Mouse (Mus musculus): ENCODE data around the gene Tmem198b. TPM values are rescaled to one million over a fixed set of nuclear protein-coding genes. Genes with fewer than 3 reads are reported as not detected.
A peak's percentile ranks its signal among the peaks of the same experiment; 100 is the strongest.

Tmem198b gene
- polyA plus RNA-seq, 1 experiment, result 8.3 TPM

DNA sequence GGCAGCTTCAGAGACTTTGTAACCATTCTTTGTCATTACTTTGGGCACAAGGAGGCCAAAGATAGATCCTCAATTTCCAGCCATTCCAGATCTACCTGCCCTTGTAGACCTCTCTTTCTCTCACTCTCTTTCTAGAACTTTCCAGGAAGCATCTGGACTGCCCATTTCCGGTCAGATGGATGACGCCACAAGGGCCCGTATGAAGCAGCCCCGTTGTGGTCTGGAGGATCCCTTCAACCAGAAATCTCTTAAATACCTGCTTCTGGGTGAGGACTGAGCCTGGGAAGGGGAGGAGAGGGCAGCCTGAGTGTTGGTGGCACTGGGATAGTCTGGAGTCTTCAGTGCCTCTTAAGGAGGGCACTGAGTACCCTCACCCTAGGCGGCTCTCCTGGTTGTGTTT lies 9.8 kb downstream of the Tmem198b start:
- 34% methylated on average over 5 of the region's 5 CpGs for WGBS
- H3K4me1 ChIP-seq (ENCODE audit: control insufficient read depth, insufficient read depth, low read length), result 0 out of 2 replicates have a peak, but pooled peaks cover 2% of the 10 kb centered on the region
- no peak for TF ChIP-seq CTCF (IDR thresholded peaks at IDR 0.05; ENCODE audit: control insufficient read depth, insufficient read depth, low read length)
- no peak for TF ChIP-seq POLR2A (IDR thresholded peaks at IDR 0.05; ENCODE audit: borderline replicate concordance, control insufficient read depth, low read depth, low read length)
- no peak overlapping the region for H3K27ac ChIP-seq (ENCODE audit: control insufficient read depth, insufficient read depth, low read depth, low read length, poor library complexity)
- no peak overlapping the region for H3K4me3 ChIP-seq (replicated peaks; ENCODE audit: control insufficient read depth, low read depth, low read length)

DNA sequence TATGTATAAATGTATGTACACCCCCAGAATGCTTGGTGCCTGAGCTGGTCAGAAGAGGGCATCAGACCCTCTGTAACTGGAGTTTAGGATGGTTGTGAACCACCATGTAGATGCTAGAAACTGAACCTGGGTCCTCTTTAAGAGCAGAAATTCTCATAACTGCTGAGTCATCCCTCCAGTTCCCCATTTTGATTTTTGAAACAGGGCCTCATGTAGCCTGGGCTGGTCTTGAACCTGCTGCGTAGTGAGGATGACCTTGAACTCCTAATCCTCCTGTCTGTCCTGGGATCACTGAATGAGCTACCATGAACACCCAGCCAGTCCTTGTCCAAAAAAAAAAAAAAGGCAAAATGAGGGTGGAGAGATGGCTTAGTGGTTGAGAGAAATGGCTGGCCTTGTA lies 10.9 kb downstream of the Tmem198b start:
- H3K4me3 ChIP-seq (replicated peaks; ENCODE audit: control insufficient read depth, low read depth, low read length), result no peak overlapping the region
- 69% methylated on average over 1 of the region's 1 CpGs for WGBS
- H3K4me1 ChIP-seq (ENCODE audit: control insufficient read depth, insufficient read depth, low read length), result 0 out of 2 replicates have a peak, but pooled peaks cover 2% of the 10 kb centered on the region
- TF ChIP-seq POLR2A (IDR thresholded peaks at IDR 0.05; ENCODE audit: borderline replicate concordance, control insufficient read depth, low read depth, low read length), result no peak
- no peak for TF ChIP-seq CTCF (IDR thresholded peaks at IDR 0.05; ENCODE audit: control insufficient read depth, insufficient read depth, low read length)
- no peak overlapping the region for H3K27ac ChIP-seq (ENCODE audit: control insufficient read depth, insufficient read depth, low read depth, low read length, poor library complexity)

DNA sequence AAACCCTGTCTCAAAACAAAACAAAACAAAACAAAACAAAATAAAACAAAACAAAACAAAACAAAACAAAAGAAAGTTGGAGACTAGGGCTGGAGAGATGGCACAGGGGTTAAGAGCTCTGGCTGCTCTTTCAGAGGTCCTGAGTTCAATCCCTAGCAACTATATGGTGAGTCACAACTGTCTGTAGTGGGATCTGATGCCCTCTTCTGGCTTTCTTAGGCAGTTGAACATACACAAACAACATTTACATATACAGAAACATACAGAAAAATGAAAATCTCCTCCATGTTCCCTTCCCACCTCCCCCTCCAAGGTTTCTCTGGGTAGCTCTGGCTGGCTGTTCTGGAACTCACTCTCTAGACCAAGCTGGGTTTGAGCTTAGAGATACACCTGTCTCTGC lies 12.1 kb downstream of the Tmem198b start:
- TF ChIP-seq CTCF (IDR thresholded peaks at IDR 0.05; ENCODE audit: control insufficient read depth, insufficient read depth, low read length) (no peak), POLR2A (IDR thresholded peaks at IDR 0.05; ENCODE audit: borderline replicate concordance, control insufficient read depth, low read depth, low read length) (no peak)
- no peak overlapping the region for H3K27ac ChIP-seq (ENCODE audit: control insufficient read depth, insufficient read depth, low read depth, low read length, poor library complexity)
- no peak overlapping the region for H3K4me3 ChIP-seq (replicated peaks; ENCODE audit: control insufficient read depth, low read depth, low read length)
- H3K4me1 ChIP-seq (ENCODE audit: control insufficient read depth, insufficient read depth, low read length), result 0 out of 2 replicates have a peak, but pooled peaks cover 2% of the 10 kb centered on the region

DNA sequence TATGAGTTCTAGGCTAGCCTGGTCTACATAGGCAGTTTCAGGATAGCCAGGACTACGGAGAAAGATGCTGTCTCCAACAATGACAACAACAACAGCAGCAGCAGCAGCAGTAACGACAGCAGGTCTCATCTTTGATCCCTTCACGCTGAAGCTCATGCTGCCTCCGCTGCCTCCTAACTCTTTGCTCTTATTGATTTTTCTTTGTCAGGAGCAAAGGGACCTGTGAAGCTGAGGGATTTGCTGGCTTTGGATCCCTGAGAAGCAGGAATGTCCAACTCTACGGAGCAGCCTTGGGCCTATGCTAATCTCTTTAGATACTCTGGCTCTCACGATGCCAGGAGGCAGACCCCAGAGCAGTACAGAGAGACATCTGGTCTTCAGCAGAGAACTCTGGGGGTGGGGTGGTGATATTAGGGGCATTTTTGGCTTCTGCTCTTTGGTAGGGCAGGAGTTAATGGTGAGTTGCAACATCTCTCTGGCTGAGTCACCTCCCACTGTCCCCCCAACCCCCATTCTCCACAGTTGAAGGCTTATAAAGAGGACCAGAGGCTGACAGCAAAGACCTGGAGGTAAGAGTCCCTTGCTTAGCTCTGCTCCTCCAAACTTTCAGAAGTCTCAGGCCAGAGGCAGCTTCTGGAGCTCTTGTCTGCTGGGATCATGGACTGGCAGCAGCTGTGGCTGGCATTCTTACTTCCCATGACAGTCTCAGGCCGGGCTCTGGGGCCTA lies 13.6 kb downstream of the Tmem198b start, which contains the start of gene Mmp19:
TSS of gene Mmp19 (plus strand) at position 513 of the 727 bp plus-strand sequence.
- WGBS, result 77% methylated on average over 7 of the region's 7 CpGs
- Histone ChIP-seq H3K4me1 (ENCODE audit: control insufficient read depth, insufficient read depth, low read length) (0 out of 2 replicates have a peak, but pooled peaks cover 2% of the 10 kb centered on the region), H3K27ac (ENCODE audit: control insufficient read depth, insufficient read depth, low read depth, low read length, poor library complexity) (no peak within 1 kb of the TSS), H3K4me3 (replicated peaks; ENCODE audit: control insufficient read depth, low read depth, low read length) (peak within 1 kb of the TSS; percentile 15)
- TF ChIP-seq POLR2A (IDR thresholded peaks at IDR 0.05; ENCODE audit: borderline replicate concordance, control insufficient read depth, low read depth, low read length), result no peak
- no peak for TF ChIP-seq CTCF (IDR thresholded peaks at IDR 0.05; ENCODE audit: control insufficient read depth, insufficient read depth, low read length)

DNA sequence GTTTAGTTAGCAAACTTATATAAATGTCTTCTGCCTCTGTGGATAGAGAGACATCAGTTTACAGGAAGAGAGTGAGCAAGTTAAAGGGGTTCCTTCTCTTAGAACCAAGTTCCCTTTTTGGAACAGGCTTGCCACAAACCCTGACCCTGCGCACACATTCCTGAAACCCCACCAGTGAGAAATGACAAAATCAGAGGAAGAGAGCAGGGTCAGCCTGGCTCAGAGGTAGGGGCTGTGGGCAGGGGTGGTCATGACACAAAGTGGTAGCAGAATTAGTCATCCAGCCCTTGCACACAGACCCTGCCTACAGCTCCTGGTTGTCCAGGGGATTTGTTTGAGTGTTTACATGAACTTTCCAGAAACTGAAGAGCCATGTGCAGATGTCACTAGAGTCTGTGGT lies 24.0 kb downstream of the Tmem198b start:
- Histone ChIP-seq H3K4me1 (ENCODE audit: control insufficient read depth, insufficient read depth, low read length) (peaks cover 1% of the 10 kb centered on the region; the same call in 1 of the 2 replicates), H3K4me3 (replicated peaks; ENCODE audit: control insufficient read depth, low read depth, low read length) (no peak overlapping the region), H3K27ac (ENCODE audit: control insufficient read depth, insufficient read depth, low read depth, low read length, poor library complexity) (no peak overlapping the region)
- TF ChIP-seq CTCF (IDR thresholded peaks at IDR 0.05; ENCODE audit: control insufficient read depth, insufficient read depth, low read length), result no peak
- TF ChIP-seq POLR2A (IDR thresholded peaks at IDR 0.05; ENCODE audit: borderline replicate concordance, control insufficient read depth, low read depth, low read length), result no peak
- 15% methylated on average over 1 of the region's 1 CpGs for whole genome bisulfite sequencing

DNA sequence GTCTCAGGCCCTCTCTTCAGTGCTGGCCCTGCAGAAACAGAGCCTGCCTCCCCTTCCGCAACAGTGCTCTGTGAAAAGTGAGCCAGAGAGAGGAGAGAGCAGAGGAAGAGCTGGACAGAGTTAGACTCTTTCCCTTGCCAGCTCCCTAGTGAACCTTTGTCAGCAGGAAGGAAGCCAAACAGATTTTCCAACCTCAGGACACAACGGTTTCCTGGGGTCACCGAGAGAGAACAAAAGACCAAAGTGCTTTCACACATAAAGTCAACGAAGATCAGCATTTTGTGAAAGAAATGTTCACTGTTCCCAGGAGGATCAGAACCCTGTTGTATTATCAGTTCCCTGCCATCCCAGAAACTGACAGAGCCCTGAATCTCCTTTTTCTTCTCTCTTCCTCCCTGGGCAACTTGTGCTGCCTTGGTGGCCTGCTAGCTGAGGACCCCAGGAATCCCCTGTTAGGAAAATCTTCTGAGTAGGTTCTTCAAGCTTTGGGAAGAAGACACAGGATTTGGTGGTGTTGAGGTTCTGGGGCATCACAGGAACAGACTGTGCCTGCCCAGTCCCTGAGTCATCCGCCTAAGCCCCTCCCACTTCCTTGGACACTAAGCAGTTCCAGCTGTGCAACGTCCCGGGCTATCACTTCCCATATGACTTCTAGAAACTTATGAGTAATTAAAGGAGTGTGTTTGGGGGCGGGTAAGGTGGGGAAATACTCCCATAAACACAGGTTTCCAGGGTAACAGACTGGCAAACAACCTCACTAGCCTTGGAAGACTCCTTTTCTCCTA lies 25.0 kb downstream of the Tmem198b start:
- no peak overlapping the region for H3K4me3 ChIP-seq (replicated peaks; ENCODE audit: control insufficient read depth, low read depth, low read length)
- H3K4me1 ChIP-seq (ENCODE audit: control insufficient read depth, insufficient read depth, low read length), result peaks cover 1% of the 10 kb centered on the region; the same call in 1 of the 2 replicates
- 12% methylated on average over 8 of the region's 8 CpGs for WGBS
- H3K27ac ChIP-seq (ENCODE audit: control insufficient read depth, insufficient read depth, low read depth, low read length, poor library complexity), result peak overlapping the region; percentile 15; the same call in 1 of the 2 replicates
- TF ChIP-seq POLR2A (IDR thresholded peaks at IDR 0.05; ENCODE audit: borderline replicate concordance, control insufficient read depth, low read depth, low read length) (no peak), CTCF (IDR thresholded peaks at IDR 0.05; ENCODE audit: control insufficient read depth, insufficient read depth, low read length) (no peak)

DNA sequence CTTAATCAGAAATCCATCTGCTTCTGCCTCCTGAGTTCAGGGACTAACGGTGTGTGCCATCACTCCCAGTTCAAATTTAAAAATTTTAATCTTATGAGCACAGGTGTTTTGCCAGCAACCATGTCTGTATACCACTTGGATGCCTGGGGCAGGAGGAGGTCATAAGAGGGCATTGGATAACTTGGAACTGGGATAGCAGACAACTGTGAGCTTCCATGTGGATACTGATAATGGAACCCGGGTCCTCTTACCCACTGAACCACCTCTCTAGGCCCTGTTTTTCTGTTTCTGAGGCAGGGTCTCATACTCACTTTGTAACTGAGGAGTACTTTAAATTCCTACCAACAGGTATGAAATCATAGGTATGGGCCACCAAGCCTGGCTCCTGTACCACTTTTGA lies 25.7 kb downstream of the Tmem198b start:
- Histone ChIP-seq H3K4me3 (replicated peaks; ENCODE audit: control insufficient read depth, low read depth, low read length) (no peak overlapping the region), H3K27ac (ENCODE audit: control insufficient read depth, insufficient read depth, low read depth, low read length, poor library complexity) (no peak overlapping the region), H3K4me1 (ENCODE audit: control insufficient read depth, insufficient read depth, low read length) (peaks cover 1% of the 10 kb centered on the region; the same call in 1 of the 2 replicates)
- no peak for TF ChIP-seq POLR2A (IDR thresholded peaks at IDR 0.05; ENCODE audit: borderline replicate concordance, control insufficient read depth, low read depth, low read length)
- TF ChIP-seq CTCF (IDR thresholded peaks at IDR 0.05; ENCODE audit: control insufficient read depth, insufficient read depth, low read length), result no peak
- 72% methylated on average over 2 of the region's 2 CpGs for WGBS

DNA sequence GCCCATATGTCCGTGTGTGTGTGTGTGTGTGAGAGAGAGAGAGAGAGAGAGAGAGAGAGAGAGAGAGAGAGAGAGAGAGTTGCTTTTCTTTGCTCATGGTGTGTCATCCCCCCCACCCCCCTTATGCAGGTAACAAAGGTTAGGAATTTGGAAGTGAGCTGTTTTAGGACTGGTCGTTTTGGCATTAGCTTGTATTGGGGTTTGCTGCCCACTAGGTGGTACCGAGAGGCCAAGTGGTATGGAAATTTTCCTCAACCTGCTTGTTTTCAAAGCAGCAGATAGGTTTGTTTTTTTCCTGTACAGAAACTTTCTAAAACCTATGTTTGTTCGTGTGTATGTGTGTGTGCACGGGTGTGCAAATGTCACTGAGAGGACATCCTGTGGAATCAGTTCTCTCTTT lies 30.5 kb downstream of the Tmem198b start:
- no peaks in the 10 kb centered on the region for H3K4me1 ChIP-seq (ENCODE audit: control insufficient read depth, insufficient read depth, low read length)
- H3K27ac ChIP-seq (ENCODE audit: control insufficient read depth, insufficient read depth, low read depth, low read length, poor library complexity), result no peak overlapping the region
- no peak for TF ChIP-seq CTCF (IDR thresholded peaks at IDR 0.05; ENCODE audit: control insufficient read depth, insufficient read depth, low read length)
- H3K4me3 ChIP-seq (replicated peaks; ENCODE audit: control insufficient read depth, low read depth, low read length), result no peak overlapping the region
- WGBS, result 14% methylated on average over 5 of the region's 5 CpGs

Measured in bone marrow, adult 2 months (tissue).